Mouse (Mus musculus) natural killer cell, adult 2 months (primary cell): Measurements from ENCODE around the gene Ppie.
"Not testable (repeated sequence)": the region's sequence is repeated elsewhere in the genome, so short reads cannot be mapped to it uniquely, and the experiment has no call there.

ENCODE experiments used
- DNase-seq, 2 experiments: peaks; one replicate each; pipeline ENCODE4 v3.0.0; 2022; ENCODE audit warnings: low spot score in 2 of 2

Gene Ppie

GRCm38 (mm10) chr4:123139513-123140154 lies at the start of gene Ppie:
TSS of gene Ppie (minus strand) at chr4:123139951.
- DNase-seq, result peak; percentile 46 to 63

DNA sequence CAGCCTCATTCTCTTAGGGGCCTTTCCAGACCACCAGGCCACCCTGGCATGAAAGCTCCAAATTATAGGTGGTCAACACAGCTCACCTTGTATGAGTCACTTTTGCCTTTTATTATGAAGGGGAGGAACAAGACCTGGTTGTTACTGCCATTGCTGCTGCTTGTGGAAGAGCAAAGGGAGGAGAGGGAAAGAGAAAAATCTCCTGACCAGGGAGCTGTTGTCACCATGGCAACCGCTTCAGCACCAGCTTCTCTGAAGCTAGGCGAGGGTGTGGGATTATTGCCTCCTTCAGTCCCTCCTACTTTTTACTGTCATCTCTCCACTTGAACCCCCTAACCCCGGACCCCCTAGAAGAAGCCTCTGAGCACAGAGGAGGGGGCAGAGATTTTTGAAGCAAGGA lies 45.1 kb upstream of the Ppie start:
- no peak for DNase-seq

GRCm38 (mm10) chr4:123183239-123184056 lies 43.7 kb upstream of the Ppie start:
- peak; percentile 50 to 55 for DNase-seq

DNA sequence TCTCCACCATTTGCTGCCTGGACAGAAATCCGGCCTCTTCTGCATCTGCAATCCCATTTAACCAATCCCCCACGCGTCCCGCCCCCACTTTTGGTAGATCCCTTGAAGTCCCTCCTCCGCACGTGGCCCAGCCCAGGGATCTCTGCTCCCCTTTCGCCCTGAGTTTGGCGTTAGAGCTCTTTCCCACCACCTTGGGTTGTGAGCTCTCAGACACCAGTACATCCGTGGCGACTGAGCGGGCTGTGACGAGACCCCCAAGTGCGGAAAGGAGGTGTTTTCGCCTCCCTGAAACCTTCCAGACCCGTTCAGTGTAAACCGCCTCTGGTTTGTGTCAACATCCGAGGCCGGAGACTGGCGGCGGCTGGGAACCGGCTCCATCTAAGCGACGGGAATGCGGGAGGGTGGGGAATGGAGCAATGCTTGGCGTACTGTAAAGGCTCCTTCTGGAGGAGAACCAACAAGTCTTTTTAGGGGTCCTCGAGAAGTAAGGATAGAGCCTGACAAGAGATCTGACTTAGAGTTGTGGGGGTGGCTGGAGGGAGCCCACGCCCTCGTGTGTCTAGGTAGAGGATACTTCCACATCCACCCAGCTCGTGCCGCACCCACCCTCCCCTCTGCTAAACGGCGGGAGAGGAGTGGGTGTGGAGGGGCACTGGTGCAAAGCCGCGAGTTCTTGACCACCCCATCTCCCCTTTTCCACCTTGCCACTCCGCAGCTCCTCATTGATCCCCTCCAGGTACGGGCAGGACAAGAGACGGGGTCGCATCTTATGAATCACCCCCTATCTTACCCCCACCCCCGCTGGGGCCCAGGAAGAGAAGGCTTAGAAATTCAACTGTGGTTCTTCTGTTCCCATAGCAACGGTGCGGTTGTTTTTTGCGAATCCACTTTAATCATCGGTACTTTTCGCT lies 42.8 kb upstream of the Ppie start, which contains the start of gene Hpcal4:
Hpcal4 (plus strand) TSS at position 900 of the 911 bp plus-strand sequence.
- DNase-seq, result no peak

DNA sequence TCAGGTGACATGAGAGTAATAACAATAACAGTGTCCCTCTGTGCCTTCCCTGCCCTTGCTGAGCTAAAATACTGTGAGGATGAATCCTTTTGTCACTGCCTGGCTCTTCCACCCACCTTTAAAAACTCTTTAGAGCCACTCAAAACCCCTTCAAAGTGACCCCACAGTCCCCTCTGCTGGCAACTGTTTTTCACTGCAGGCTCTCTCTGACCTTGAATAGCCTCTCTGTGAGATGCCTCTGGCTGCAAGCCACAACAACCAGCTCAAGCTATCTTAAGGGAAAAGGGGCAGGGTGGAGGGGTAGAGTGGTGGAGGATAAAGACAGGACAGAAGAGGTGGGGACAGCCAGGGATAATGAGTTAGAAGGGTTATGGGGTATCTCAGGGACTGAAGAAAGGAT lies 32.1 kb upstream of the Ppie start:
- no peak for DNase-seq

DNA sequence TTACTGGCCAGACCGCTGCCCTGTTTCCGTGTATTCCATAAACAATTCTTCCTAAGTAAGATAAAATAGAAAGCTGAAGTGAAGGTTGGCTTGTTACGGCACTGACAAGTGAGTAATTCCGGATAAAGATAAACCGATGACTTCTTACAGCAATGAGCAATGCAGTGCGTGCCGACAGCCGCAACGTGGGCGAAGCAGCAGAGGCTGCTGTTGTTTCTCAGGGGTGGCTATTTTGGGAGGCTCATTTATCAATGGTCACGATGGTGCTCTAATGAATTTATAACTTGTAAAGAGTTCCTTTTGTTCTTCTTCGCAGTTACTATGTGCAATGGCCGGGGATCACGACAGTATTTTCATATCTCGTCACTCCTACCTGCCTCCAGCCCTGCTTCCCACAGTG lies 24.4 kb upstream of the Ppie start:
- no peak for DNase-seq

GRCm38 (mm10) chr4:123162305-123162917 lies 22.7 kb upstream of the Ppie start:
- no peak for DNase-seq

DNA sequence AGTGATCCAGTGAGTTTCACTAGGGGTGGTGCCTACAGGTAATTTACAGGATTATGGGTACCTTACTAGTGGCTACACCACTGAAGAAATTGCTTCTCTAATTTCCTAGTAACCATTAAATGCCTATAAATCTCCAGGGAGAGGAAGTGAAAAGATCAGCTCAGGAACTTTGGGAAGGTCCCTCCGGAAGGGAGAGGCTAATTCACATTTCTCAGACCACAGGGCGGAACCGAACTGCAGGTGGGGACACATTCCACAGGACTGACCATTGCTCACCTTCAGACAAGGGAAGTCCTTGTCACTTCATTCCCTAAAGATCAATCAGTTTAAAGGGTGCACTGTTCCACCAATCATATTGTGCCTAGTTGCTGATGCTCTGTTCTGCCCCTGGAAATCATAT lies 21.5 kb upstream of the Ppie start:
- not testable (repeated sequence) for DNase-seq

DNA sequence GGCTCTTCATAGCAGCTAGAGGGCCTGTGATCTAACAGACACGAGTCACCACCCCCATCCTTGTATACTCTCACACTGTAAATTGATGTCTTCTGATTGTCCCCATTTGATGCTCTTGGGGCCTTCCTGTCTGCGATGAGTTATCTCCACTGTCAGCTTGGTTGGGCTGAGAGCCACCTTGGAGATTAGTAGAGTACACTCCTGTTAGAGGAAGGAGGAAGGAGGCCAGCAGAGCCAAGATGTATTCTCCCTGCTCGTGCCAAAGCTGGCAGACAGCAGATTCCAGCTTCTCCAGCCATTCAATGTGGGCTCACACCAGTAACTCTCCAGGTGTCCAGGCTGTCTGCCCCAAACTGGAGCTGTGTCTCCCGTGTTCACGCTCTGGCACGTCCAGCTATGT lies 20.8 kb upstream of the Ppie start:
- no peak for DNase-seq

- no peak for DNase-seq
Measured at GRCm38 (mm10) chr4:123155840-123156239, 16.1 kb upstream of the Ppie start.

GRCm38 (mm10) chr4:123155427-123155826 lies 15.7 kb upstream of the Ppie start:
- DNase-seq, result no peak

DNA sequence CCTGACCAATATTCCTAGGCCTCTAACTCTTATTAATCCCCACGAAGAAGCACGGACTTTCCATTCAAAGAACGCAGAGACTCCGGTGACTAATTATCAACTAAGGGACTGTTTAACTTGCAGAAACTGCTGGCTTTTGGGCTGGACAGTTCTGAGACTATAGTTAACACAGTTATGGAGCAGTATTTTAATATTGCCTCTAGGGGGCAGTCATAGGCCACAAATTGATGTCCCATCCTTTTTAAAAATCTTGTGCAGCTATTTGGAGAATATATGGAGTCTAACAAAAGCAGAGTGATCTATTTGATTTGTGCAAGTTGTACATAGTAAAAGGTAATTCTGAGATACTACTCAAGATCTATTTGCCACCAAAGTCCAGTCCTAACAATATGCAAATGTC lies 15.3 kb upstream of the Ppie start:
- DNase-seq, result peak in 1 of 2 experiments; percentile 7

- DNase-seq, result no peak
Measured at GRCm38 (mm10) chr4:123152976-123153375, 13.2 kb upstream of the Ppie start.

- DNase-seq, result no peak
Measured at GRCm38 (mm10) chr4:123152003-123152402, 12.3 kb upstream of the Ppie start.

GRCm38 (mm10) chr4:123147446-123148150 lies 7.8 kb upstream of the Ppie start:
- no peak for DNase-seq

GRCm38 (mm10) chr4:123137551-123137950 lies 2.2 kb downstream of the Ppie start:
- DNase-seq, result no peak

DNA sequence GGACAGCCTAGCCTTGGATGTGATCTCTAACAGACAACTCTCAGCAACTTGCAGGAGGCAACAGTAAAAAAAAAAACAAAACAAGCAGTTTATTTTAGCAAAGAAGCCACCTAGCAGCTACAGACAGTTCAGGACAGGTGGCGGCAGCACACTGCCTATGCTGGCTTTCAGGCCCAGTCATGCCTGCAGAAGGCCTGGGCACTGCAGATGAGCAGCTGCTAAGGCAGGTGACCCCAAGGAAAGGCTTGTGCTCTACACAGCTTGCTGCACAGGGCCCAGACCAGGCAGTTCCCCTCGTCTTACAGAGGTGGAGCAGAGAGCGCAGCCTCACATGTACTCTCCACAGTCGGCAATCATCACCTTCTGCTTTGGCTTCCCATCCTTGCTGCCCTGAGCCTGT lies 12.7 kb downstream of the Ppie start:
- no peak for DNase-seq

DNA sequence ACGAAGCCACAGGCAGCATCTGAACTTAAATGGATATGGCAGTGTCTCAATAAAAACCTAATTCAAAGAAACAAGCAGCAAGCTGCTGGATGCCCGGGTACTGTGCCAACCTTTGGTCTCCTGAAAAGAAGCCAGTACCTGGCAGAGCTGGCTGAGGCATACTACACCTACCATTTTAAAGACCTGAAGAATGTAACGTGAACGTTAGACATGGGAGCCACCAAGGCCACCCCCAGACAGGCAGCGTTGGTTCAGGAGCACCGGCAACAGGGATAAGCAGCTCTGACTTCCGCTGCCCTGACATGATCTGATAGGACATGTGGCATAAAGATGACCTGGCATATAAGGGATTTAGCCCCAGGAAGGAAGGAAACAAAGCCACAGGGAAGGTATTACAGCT lies 13.1 kb downstream of the Ppie start:
- no peak for DNase-seq

DNA sequence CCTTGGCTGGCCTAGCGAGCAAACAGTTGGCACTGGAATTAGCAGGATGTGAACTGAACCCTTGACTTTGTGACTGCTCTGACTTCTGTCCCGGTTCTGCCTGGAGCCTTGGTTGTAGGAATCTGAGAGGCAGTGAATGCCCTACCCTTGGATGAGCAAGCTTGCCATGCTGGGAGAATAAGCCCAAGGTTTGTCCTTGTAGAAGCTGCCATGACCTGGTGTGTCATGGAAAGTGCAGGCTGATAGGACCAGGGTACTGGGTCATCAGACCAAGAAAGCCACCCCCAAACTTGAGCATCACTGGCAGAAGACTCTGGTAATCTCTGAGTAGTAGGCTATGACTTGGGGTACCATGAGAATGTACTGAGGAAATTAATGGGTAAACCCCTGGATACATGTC lies 18.5 kb downstream of the Ppie start:
- DNase-seq, result no peak

GRCm38 (mm10) chr4:123116640-123117039 lies 23.1 kb downstream of the Ppie start:
- not testable (repeated sequence) for DNase-seq

DNA sequence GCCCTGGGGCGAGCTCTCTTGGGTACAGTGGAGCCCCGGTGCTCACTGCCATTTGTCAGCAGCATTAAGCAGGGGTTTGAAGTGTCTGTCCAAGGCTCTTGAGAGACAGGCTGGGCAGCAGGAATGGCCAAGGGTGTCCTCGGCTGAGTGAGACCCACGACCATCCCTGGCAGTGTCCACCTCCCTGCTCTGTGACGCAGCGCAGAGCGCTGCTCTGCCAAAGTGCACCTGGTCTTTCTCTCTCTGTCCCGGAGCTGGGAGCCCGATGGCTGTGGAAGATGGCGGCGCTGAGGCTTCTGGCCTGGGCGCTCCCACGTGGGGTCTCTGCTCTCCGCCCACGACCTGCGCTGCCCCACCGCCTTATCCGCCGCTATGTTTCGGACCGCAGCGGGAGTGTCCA lies 23.7 kb downstream of the Ppie start, which contains the start of gene Oxct2b:
Oxct2b (plus strand) TSS at position 256 of the 400 bp plus-strand sequence.
- DNase-seq, result no peak
